Mouse (Mus musculus) heart, adult 8-10 months (tissue): ENCODE measurements around the gene Slc25a34. TPM values are rescaled to one million over a fixed set of nuclear protein-coding genes. Genes with fewer than 3 reads are reported as not detected.
A peak's percentile ranks its signal among the peaks of the same experiment; 100 is the strongest.

Source experiments
- DNase-seq: peaks from one replicate; pipeline ENCODE4 v3.0.0; 2022; ENCODE audit warnings: low spot score
- total RNA-seq, 4 experiments: library from RNA; stranded (reverse); gene quantifications; 2 replicates each; pipeline ENCODE4 v1.2.4; 2022

Gene Slc25a34
- total RNA-seq, 4 experiments from 2014 or later, result 124 to 157 (median 144) TPM

DNA sequence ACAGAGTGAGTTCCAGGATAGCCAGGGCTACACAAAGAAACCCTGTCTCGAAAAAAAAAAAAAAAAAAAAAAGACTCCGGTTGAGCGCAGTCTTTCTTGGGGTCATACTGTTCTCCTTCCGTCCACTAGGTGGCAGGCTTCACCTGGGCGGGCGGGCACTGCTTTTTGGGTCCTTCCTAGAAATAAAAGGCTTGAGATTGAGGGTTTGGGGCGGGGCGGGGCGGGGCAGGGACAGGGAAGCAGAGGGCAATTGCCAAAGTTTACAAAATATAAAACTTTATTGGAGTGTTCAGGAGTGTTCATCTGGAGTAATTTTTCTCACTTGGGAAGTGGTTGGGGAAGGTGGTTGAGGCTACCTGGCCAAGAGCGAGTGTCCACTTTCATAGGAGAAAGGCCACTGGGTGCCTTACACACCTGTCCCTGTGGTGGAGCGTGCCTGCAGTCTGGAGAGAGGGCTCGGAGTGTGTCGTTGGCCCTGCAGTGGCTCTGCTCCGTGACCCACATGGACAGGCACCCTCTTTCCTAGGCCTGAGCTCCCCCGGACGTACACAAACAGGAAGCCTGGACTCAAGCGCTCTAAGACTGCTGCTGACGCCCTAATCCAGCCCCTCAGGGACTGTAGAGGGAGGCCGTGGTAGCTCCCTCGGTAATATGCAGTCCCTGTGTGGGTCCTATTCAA, 4.9 kb downstream of the Slc25a34 start, which contains the start of gene Tmem82:
TSS of gene Tmem82 (minus strand) at position 69 of the 679 bp plus-strand sequence.
- peak; percentile 55 for DNase-seq

DNA sequence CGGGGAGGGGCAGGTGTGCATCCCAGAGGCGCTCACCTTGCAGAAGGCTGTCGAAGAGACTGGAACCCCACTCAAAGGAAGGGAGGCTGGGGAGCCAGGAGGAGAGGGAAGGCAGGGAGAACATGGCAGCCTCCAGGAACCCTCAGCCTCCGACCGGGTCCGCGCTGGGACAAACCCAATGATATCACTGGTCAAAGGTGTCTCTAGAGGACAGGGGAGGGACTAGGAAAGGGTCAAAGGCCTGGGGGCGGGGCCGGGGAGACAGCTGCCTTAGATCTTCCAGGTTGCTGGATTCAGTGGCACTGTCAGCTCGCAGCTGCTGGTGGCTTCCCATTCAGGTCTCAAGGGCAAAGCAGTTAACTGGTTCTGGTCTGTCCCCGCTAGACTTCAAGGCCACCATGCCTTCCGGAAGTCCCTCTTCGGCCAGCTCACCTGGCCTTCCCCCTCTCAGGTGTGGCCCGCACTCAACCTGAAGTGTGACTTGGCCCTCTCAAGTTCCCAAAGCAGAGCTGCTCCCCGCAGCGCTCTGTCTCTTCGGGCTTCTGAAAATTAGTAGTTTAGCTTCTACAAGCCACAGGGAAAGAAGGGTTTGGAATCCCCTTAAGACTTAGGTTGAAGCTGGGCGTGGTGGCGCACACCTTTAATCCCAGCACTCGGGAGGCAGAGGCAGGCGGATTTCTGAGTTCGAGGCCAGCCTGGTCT, 5.6 kb downstream of the Slc25a34 start:
- no peak for DNase-seq

GRCm38 (mm10) chr4:141617299-141617698, 6.3 kb downstream of the Slc25a34 start:
- peak; percentile 69 for DNase-seq

DNA sequence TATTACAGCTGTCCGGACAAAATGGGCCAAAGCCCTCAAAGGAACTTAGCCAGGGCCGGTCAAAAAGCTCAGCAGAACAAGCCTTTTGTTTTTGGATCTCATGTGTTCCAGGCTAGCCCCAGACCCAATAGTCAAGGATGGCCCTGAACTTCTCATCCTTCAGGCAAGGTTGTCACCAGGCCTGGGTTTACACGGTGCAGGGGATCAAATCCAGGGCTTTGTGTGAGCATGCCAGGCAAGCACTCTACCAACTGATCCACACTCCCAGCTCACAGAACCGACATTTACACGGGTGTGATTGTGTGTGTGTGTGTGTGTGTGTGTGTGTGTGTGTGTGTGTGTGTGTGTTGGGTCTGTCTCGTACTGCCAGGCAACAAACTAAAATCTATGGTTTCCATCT, 6.8 kb downstream of the Slc25a34 start:
- no peak for DNase-seq

GRCm38 (mm10) chr4:141614946-141615345, 8.7 kb downstream of the Slc25a34 start:
- DNase-seq, result no peak

DNA sequence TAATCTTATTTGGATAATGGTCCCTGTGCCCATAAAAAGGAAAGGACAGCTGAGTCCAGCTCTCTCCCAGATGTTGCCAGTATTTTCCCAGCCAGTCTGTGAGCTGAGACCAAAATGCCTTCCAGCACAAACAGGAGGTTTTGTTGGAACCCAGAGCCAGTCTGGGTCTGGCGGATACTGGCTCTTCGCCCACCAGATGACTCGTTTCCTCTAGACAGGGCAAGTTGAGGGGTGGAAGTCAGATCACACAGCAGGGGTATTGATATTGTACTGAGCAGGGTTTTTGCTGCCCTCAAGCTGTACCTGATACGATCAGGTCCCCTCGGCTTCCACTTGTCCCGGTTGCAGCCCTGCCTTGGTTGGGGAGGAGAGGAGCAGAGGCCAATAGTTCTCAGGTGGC, 14.1 kb downstream of the Slc25a34 start:
- DNase-seq, result peak; percentile 65

DNA sequence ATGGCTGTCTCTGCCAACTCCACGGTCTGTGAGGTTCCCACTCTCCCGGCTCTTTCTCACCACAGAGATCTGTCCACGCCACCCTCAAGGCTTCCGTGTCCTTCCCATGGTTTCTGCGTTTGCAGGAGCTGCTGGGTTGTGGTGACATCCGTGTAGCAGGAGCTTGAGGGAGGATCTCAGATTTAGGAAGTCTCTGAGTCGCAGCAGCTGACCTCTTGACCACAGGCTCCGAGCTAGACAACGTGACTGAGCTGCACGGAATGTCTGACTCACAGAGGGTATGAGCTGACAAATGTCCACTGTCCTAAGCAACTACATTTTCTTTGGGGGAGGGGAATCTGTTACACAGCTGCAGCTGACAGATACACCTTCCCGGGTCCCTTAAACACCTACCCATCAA, 17.8 kb downstream of the Slc25a34 start, which contains the start of gene Fblim1:
TSS of gene Fblim1 (minus strand) at position 236 of the 400 bp plus-strand sequence.
- DNase-seq, result peak; percentile 68

DNA sequence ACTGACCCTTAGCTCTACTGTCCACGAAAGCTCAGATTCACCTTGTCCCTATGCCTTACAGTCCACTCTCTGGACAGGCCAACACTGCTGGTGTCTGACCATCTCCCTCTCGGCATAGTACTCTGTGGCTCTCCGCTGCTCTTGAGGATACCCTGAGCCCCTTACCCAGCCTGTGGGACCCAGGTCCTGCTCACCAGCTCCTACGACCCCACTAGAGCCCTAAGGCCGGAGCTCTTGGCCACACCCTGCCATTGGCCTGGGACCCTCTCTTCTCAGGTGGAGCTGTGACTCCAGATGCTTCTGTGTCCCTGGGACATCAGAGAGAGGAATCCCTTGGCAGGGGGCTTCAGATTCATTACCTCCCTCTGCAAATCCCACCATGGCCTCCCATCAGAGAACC, 18.2 kb downstream of the Slc25a34 start:
- DNase-seq, result no peak

- DNase-seq, result no peak
Observed at GRCm38 (mm10) chr4:141604493-141604892, 19.1 kb downstream of the Slc25a34 start.

- DNase-seq, result no peak
Observed at GRCm38 (mm10) chr4:141603921-141604320, 19.7 kb downstream of the Slc25a34 start.

DNA sequence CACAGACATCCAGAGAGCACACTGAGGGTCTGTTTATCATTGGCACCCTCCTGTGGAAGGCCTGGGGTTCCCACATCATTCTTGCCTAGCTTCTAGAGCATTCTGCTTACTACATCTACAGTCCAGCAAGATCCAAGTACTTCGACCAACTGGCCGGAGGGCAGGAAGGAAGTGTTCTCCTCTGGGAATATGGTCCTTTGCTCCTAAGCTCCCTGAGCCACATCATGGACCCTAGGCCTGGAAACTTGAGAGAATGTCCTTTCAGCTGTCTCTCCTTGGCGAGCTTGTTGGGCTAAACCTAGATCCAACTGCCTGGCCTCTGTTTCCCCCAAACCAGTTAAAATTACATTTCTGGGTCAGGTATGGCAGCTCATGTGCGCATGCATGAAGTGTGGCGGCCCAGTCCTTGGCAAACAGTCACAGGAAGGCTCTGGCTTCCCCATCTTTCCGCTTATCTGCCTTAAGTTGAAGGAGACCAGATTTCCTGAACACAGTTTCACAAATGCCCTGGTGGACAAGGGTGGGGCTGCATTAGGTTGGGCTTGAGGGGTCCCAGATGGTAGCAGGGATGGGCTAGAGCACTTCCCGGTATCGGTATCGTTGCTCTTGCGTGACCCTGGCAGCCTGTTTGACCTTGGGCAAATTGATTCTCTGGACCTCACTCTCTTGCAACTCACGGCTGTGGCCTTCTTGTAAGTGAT, 20.9 kb downstream of the Slc25a34 start:
- DNase-seq, result peak; percentile 63

DNA sequence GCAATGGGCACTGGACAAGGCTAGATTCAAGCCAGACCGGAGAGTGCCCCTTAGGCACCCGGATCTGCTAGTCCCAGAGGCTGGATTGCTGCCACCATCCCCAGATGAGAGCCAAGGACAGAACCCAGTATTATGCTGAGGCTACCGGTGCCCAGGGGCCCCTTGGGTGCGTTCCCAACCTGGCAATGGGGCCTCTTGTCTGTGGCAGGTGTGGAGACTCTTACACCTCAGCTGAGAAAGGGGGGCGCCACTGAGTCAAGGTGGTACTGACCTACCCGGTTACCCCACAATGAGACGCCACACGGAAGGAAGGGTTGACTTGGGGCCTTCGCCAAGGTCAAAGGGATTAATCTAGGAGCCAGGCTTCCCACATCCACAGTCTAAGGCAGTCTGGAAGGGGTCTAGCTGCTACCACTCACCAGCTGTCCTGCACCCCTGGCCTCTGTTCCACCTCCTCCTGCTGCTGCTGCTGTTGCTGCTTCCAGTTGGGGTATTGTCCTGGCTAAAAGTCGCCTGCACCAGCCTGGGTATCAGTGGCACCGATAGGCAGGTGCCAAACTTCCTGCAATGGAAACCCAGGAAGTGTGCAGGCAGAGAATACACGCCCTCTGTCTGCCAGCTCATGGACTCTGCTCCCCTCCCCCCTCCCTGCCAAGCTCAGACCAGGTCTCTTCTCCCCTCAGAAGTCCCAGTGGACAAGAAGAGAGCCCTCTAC, 22.3 kb downstream of the Slc25a34 start:
- peak; percentile 40 for DNase-seq

- DNase-seq, result no peak
Observed at GRCm38 (mm10) chr4:141600364-141600763, 23.3 kb downstream of the Slc25a34 start.

DNA sequence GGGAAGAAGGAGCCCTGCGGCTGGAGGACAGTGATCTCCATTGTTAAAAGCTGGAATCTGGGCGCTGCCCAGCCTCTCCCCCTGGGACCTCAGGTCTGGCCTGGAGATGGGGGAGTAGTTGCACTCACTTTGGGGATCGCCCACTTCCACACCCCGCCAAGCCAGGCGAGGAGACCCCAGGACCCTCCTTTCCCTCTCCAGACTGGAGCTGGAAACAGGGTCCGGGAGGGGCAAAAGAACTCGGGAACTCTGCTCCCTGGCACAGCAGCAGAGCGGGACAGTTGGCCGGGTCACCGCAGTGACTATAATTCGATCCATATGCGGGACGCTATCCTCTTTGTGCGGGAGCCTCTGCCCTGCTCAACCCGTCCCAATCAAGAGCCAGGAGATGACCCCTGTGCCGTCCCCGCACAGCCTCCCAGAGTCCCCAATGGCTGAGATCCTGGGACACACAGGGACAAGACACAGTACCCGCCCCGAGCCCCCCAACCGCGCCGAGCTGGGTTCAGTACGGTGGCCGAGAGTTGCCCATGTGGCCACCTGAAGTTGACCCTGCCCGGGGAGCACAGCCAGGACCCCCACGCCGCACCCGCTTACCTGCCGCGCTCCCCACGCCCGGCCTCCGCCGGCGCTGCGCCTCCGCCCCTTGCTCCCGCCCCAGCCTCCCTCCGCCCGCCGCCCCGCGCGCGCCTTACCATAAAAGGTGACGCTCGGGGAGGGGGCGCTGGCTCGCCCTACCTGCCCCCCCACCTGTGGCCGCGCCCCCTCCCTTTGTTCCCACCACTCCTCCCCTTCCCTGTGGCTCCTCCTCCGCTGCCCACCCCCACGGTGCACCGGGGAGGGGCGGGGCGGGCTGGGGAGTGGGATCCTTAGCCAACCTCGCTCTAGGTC, 24.1 kb downstream of the Slc25a34 start:
- no peak for DNase-seq

DNA sequence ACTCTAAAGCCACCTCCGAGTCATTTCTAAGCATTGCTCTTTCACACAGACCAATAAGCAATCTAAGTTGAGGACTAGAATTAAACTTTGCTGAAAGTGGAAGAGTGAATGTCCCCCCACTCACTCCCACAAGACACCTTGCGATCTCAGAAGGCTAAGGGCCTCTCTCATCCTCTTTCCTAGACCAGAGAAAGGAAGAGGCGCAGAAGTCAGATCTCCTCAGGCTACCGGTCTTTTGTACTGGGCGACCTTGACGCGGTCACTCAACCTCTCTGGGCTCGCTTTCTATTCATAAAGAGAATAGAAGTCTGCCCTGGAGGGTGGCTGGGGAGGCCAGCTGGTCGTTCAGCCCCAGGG, 24.7 kb downstream of the Slc25a34 start:
- no peak for DNase-seq

DNA sequence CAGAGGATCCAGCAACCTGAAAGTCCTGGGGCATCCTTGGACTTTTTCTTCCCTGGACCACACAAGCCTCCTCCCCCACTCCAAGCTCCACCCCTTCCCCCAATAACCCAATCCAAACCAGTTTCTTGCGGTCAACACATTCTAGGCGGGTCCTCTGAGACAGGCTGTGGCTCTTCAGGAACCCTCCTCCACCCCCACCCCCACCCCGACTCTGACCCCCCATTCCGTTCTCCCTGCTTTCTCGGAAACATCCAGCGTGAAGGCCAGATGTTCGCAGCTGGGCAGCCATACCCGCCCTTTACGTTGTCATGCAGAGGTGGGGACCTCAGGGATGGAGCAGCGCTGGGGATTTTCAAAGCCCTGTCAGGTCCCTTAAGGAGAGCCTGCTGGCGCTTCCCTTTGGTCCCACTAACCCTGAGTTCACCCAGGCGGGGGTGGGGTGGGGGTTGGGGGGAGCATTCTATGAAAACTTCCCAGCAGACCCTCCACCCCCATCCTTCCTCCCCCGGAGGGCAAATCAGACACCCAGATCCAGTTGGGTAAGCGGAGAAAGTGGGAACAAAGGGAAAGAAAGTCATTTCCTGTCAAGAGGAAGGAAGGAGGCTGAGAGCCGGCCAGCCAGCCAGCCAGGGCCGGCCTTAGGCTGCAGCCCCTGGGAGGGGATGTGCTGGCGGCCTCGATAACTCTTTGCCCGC, 25.3 kb downstream of the Slc25a34 start:
- peak; percentile 60 for DNase-seq

- peak; percentile 53 for DNase-seq
Observed at GRCm38 (mm10) chr4:141596700-141597328, 26.8 kb downstream of the Slc25a34 start.

DNA sequence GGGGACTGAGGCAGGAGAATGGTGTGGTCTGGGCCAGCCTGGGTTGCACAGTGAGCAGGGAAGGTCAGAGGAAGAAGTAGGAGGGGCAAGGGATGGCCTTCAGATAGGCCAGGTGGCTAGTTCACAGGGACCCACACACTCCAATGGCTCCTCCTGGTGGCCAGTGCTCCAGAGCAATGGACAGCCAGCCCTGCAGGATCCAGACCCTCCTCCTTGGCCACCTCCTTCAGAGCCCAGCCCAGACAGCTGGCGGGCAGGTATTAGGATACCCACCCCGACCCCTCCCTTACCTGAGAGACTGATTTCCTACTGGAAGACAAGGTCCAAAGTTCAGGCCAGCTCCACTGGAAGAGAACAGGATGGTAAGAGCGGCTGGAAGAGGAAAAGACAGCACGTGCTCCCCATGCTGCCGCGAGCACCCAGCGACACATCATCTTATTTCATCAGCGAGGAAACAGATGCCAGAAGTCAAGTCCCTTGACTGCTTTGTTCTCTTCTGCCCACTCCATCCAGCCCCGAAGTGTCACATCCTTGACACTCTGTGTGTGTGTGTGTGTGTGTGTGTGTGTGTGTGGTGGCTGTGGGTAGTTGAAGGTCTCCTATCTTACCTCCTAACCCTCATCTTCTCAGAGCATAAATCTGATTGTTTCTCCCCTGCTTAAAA, 27.9 kb downstream of the Slc25a34 start:
- DNase-seq, result no peak

DNA sequence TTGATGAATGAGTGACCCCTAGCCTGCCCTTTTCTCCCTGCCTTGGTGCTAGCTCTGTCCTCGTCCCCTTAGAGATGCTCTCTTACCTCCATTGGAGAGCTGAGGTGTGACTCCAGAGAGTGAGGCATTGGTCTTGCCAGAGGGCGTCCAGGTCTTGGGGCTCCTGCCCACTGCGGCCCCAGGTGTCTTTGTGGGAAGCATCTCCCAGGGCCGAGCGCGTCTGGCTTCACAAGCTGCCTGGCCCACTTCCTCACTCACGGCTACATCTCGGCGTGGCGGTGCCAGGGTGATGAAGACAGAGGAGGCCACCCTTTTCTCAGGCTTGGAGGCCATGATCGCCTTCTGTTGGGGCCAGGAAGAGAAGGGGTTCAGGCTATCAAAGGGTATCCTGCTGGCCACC, 28.5 kb downstream of the Slc25a34 start:
- DNase-seq, result no peak
